Mouse (Mus musculus) forebrain, embryonic 12.5 days (tissue): ENCODE measurements around the gene Patz1. TPM values are rescaled to one million over a fixed set of nuclear protein-coding genes. Genes with fewer than 3 reads are reported as not detected.

Source experiments
- ATAC-seq: fragments of 200-750 bp; cut with Nextera tagmentation; 2 replicates; pipeline ENCODE4 v1.8.0; 2017; ENCODE audit warnings: moderate TSS enrichment; ENCODE audit not compliant: low FRiP score
- H3K27ac ChIP-seq: fragments of 300-500 bp; sonication (generic); 2 replicates; pipeline ENCODE4 v1.5.1; 2016; ENCODE audit warnings: mild to moderate bottlenecking
- H3K27me3 ChIP-seq: fragments of 300-500 bp; sonication (generic); 2 replicates; pipeline ENCODE4 v1.6.1; 2016; ENCODE audit warnings: mild to moderate bottlenecking
- H3K36me3 ChIP-seq: fragments of 300-500 bp; sonication (generic); replicated peaks from 2 replicates; pipeline ENCODE4 v1.6.1; 2016; ENCODE audit warnings: mild to moderate bottlenecking
- H3K4me1 ChIP-seq: fragments of 300-500 bp; sonication (generic); 2 replicates; pipeline ENCODE4 v1.6.1; 2016
- H3K4me2 ChIP-seq: fragments of 300-500 bp; sonication (generic); 2 replicates; pipeline ENCODE4 v1.6.1; 2016; ENCODE audit warnings: mild to moderate bottlenecking, moderate library complexity
- H3K4me3 ChIP-seq: fragments of 300-500 bp; sonication (generic); replicated peaks from 2 replicates; pipeline ENCODE4 v1.5.1; 2016; ENCODE audit warnings: mild to moderate bottlenecking
- H3K9ac ChIP-seq: fragments of 300-500 bp; sonication (generic); 2 replicates; pipeline ENCODE4 v1.6.1; 2016; ENCODE audit warnings: mild to moderate bottlenecking
- H3K9me3 ChIP-seq: fragments of 300-500 bp; sonication (generic); 2 replicates; pipeline ENCODE4 v1.6.1; 2016
- WGBS: fragments of 180-500 bp; shearing (Covaris S2); methylation state at CpG from one replicate; pipeline ENCODE4 v1.1.7; 2016; 5-methylcytosine and 5-hydroxymethylcytosine counted together
- polyA plus RNA-seq: library from polyadenylated mRNA; unstranded; fragments of >200 nt; fragmentation: Nextera tagmentation; extraction: Ambion mirVana; gene quantifications from 2 replicates; pipeline ENCODE4 v1.2.1, GENCODE M21; 2016

Gene Patz1
- polyA plus RNA-seq, 1 experiment from 2014 or later = 126 TPM

- no peak overlapping the region for H3K4me2 ChIP-seq
- ATAC-seq = no peak
- WGBS = 93% methylated on average over 1 of the region's 1 CpGs
- peaks cover 45% of the 10 kb centered on the region for H3K36me3 ChIP-seq
- H3K9me3 ChIP-seq = 0 out of 2 replicates have a peak, but pooled peaks cover 6% of the 10 kb centered on the region
- H3K27me3 ChIP-seq = no peaks in the 10 kb centered on the region
- no peak overlapping the region for H3K4me3 ChIP-seq
- H3K9ac ChIP-seq = no peak overlapping the region
- no peaks in the 10 kb centered on the region for H3K4me1 ChIP-seq
- H3K27ac ChIP-seq = no peak overlapping the region
Measured at GRCm38 (mm10) chr11:3313294-3313693, 24.6 kb downstream of the Patz1 start.

- H3K4me3 ChIP-seq = no peak overlapping the region
- 0 out of 2 replicates have a peak, but pooled peaks cover 6% of the 10 kb centered on the region for H3K9me3 ChIP-seq
- H3K36me3 ChIP-seq = peaks cover 36% of the 10 kb centered on the region
- H3K27me3 ChIP-seq = no peaks in the 10 kb centered on the region
- peak; percentile 59 for ATAC-seq
- no peak overlapping the region for H3K27ac ChIP-seq
- H3K4me1 ChIP-seq = no peaks in the 10 kb centered on the region
- H3K9ac ChIP-seq = no peak overlapping the region
- no peak overlapping the region for H3K4me2 ChIP-seq
- 39% methylated on average over 2 of the region's 2 CpGs for WGBS
Measured at GRCm38 (mm10) chr11:3314148-3314547, 25.5 kb downstream of the Patz1 start.

GRCm38 (mm10) chr11:3318286-3318685 is 29.6 kb downstream of the Patz1 start:
- Histone ChIP-seq H3K4me1 (no peaks in the 10 kb centered on the region), H3K9me3 (0 out of 2 replicates have a peak, but pooled peaks cover 6% of the 10 kb centered on the region), H3K36me3 (peaks cover under 1% of the 10 kb centered on the region), H3K27me3 (no peaks in the 10 kb centered on the region), H3K4me2 (no peak overlapping the region), H3K4me3 (no peak overlapping the region), H3K9ac (no peak overlapping the region), H3K27ac (no peak overlapping the region)
- ATAC-seq = no peak
- WGBS = 94% methylated on average over 3 of the region's 3 CpGs

GRCm38 (mm10) chr11:3328271-3328670 is 39.6 kb downstream of the Patz1 start:
- Histone ChIP-seq H3K36me3 (0 out of 2 replicates have a peak, but pooled peaks cover 3% of the 10 kb centered on the region), H3K4me3 (no peak overlapping the region), H3K27me3 (peaks cover 11% of the 10 kb centered on the region), H3K9me3 (no peaks in the 10 kb centered on the region), H3K4me2 (no peak overlapping the region), H3K9ac (no peak overlapping the region), H3K27ac (no peak overlapping the region), H3K4me1 (peaks cover 23% of the 10 kb centered on the region)
- no peak for ATAC-seq
- WGBS = 80% methylated on average over 5 of the region's 5 CpGs

GRCm38 (mm10) chr11:3328806-3329775 is 40.4 kb downstream of the Patz1 start:
- ATAC-seq = no peak
- H3K4me1 ChIP-seq = peaks cover 23% of the 10 kb centered on the region
- H3K36me3 ChIP-seq = no peaks in the 10 kb centered on the region
- H3K9me3 ChIP-seq = no peaks in the 10 kb centered on the region
- no peak overlapping the region for H3K27ac ChIP-seq
- peaks cover 11% of the 10 kb centered on the region for H3K27me3 ChIP-seq
- H3K4me3 ChIP-seq = no peak overlapping the region
- no peak overlapping the region for H3K4me2 ChIP-seq
- H3K9ac ChIP-seq = no peak overlapping the region
- 77% methylated on average over 11 of the region's 11 CpGs for WGBS

GRCm38 (mm10) chr11:3329891-3330451 is 41.3 kb downstream of the Patz1 start, which contains the start of gene Pik3ip1:
Gene Pik3ip1, plus strand, starts transcription at chr11:3330401.
- Histone ChIP-seq H3K27ac (peak within 1 kb of the TSS; percentile 54; the same call in 1 of the 2 replicates), H3K4me3 (peak within 1 kb of the TSS; percentile 49), H3K27me3 (peaks cover 11% of the 10 kb centered on the region), H3K4me2 (peak within 1 kb of the TSS; percentile 97), H3K36me3 (no peaks in the 10 kb centered on the region), H3K4me1 (peaks cover 23% of the 10 kb centered on the region), H3K9ac (peak within 1 kb of the TSS; percentile 63), H3K9me3 (no peaks in the 10 kb centered on the region)
- ATAC-seq = no peak

- H3K4me2 ChIP-seq = peak overlapping the region; percentile 97
- ATAC-seq = peak; percentile 18; the same call in 1 of the 2 replicates
- H3K4me1 ChIP-seq = peaks cover 24% of the 10 kb centered on the region
- no peaks in the 10 kb centered on the region for H3K9me3 ChIP-seq
- peak overlapping the region; percentile 49 for H3K4me3 ChIP-seq
- 0% methylated on average over 9 of the region's 9 CpGs for WGBS
- H3K36me3 ChIP-seq = no peaks in the 10 kb centered on the region
- peak overlapping the region; percentile 54; the same call in 1 of the 2 replicates for H3K27ac ChIP-seq
- peak overlapping the region; percentile 63 for H3K9ac ChIP-seq
- H3K27me3 ChIP-seq = peaks cover 11% of the 10 kb centered on the region
Measured at GRCm38 (mm10) chr11:3330566-3330965, 41.9 kb downstream of the Patz1 start.

GRCm38 (mm10) chr11:3330991-3331750 is 42.5 kb downstream of the Patz1 start:
- Histone ChIP-seq H3K4me3 (peak overlapping the region; percentile 49), H3K27ac (peak overlapping the region; percentile 54; the same call in 1 of the 2 replicates), H3K4me1 (peaks cover 30% of the 10 kb centered on the region), H3K9me3 (no peaks in the 10 kb centered on the region), H3K9ac (peak overlapping the region; percentile 63), H3K27me3 (peaks cover 11% of the 10 kb centered on the region), H3K4me2 (peak overlapping the region; percentile 97), H3K36me3 (no peaks in the 10 kb centered on the region)
- ATAC-seq = no peak
- under 1% methylated on average over 14 of the region's 14 CpGs for WGBS

GRCm38 (mm10) chr11:3331756-3332642 is 43.3 kb downstream of the Patz1 start:
- peak overlapping the region; percentile 6; the same call in 1 of the 2 replicates for H3K27ac ChIP-seq
- no peaks in the 10 kb centered on the region for H3K36me3 ChIP-seq
- ATAC-seq = peak; percentile 98
- peak overlapping the region; percentile 63 for H3K9ac ChIP-seq
- peaks cover 11% of the 10 kb centered on the region for H3K27me3 ChIP-seq
- WGBS = under 1% methylated on average over 75 of the region's 75 CpGs
- H3K4me1 ChIP-seq = peaks cover 38% of the 10 kb centered on the region
- peak overlapping the region; percentile 97 for H3K4me2 ChIP-seq
- H3K9me3 ChIP-seq = no peaks in the 10 kb centered on the region
- H3K4me3 ChIP-seq = peak overlapping the region; percentile 49

GRCm38 (mm10) chr11:3333111-3333695 is 44.5 kb downstream of the Patz1 start:
- Histone ChIP-seq H3K4me3 (no peak overlapping the region), H3K9me3 (no peaks in the 10 kb centered on the region), H3K27ac (no peak overlapping the region), H3K4me2 (no peak overlapping the region), H3K4me1 (peaks cover 48% of the 10 kb centered on the region), H3K27me3 (peaks cover 11% of the 10 kb centered on the region), H3K9ac (no peak overlapping the region), H3K36me3 (no peaks in the 10 kb centered on the region)
- no peak for ATAC-seq
- 88% methylated on average over 11 of the region's 11 CpGs for WGBS

GRCm38 (mm10) chr11:3334141-3334710 is 45.6 kb downstream of the Patz1 start:
- Histone ChIP-seq H3K9me3 (no peaks in the 10 kb centered on the region), H3K9ac (no peak overlapping the region), H3K27ac (no peak overlapping the region), H3K4me2 (no peak overlapping the region), H3K4me1 (peaks cover 48% of the 10 kb centered on the region), H3K27me3 (peaks cover 10% of the 10 kb centered on the region), H3K36me3 (no peaks in the 10 kb centered on the region), H3K4me3 (no peak overlapping the region)
- WGBS = 89% methylated on average over 11 of the region's 11 CpGs
- ATAC-seq = no peak
